In the genomic region with DNA sequence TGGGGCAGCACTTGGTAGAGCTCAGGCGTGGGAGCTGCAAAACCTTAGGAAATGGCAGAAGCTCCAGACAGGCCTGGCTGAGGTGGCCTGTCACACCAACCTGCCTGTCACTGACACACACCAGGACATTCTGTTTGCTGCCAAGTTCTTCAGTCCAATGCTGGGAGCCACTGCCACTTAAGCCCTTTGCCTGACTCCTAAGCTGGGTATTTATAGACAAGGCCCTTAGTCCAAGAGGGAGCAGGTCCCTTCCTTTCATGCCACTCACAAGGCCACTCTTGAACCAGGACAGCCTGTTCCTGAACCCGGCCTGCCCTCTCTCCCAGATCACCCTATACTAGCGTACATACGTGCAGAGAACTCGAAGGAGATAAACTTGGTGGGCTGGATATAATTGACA, we compare ENCODE assay signal across 10 mouse cellular contexts. TPM values are rescaled to one million over a fixed set of nuclear protein-coding genes. Genes with fewer than 3 reads are reported as not detected.
DNase-seq lines count a peak whose midpoint lies in the region.
"Had no signal": no experiment of that assay in that cellular context is flagged by ENCODE, and none has a peak within 500 bp of the region (broad histone marks: within the 10 kb centered on the region; RNA-seq: fewer than 3 reads in every experiment).

No protein-coding gene starts in this region.

- DNase-seq in gastrocnemius, adult 8-10 months (ENCODE audit: low spot score in 2 of 2), result peak; percentile 33 to 45
- DNase-seq in gastrocnemius, postnatal 4 days (ENCODE audit: low spot score in 2 of 2), result no peak
- DNase-seq in heart, adult 11 months, result peak; percentile 98
- DNase-seq in heart, adult 9 months (ENCODE audit: low spot score in 2 of 2), result peak; percentile 79 to 85
- peak; percentile 88 to 89 for DNase-seq in heart, postnatal 10 days
- DNase-seq in left cerebral cortex, postnatal 4 days, result no peak
- DNase-seq in frontal cortex, postnatal 10 days (ENCODE audit: low spot score in 2 of 2), result no peak
- DNase-seq: liver, postnatal 0 days; right cerebral cortex, adult 18-20 months had no signal

- intact Hi-C loops in heart, postnatal 10 days (cut with DNase I), result no loop called here
- intact Hi-C loops in left cerebral cortex, postnatal 4 days (cut with DNase I), result no loop called here

RNA-seq across cellular contexts. Expression of a gene that starts 11.6 kb away (rescaled TPM):
- total RNA-seq in gastrocnemius, adult 8-10 months (2022), result under 1 TPM in 3 of 4 experiments, not detected in 1; 0.15 to 0.27 (median 0.27) TPM
- 1 to 10 TPM; 1.1 to 1.3 TPM for total RNA-seq in gastrocnemius, postnatal 4 days (2021)
- total RNA-seq in heart, postnatal 10 days (2021), result 1 to 10 TPM; 1.9 to 2.4 TPM
- 1 to 10 TPM; 1.8 to 2.1 TPM for total RNA-seq in left cerebral cortex, postnatal 4 days (2021)

RNA-seq across cellular contexts. Expression of a gene that starts 12.9 kb away (rescaled TPM):
- not detected for total RNA-seq in gastrocnemius, adult 8-10 months (2022)
- total RNA-seq in gastrocnemius, postnatal 4 days (2021), result under 1 TPM in 1 of 2 experiments, not detected in 1; 0.08 TPM
- total RNA-seq in heart, postnatal 10 days (2021), result 1 to 10 TPM in 1 of 2 experiments, under 1 TPM in 1; 0.64 to 1.7 TPM
- 1 to 10 TPM; 2.2 to 2.5 TPM for total RNA-seq in left cerebral cortex, postnatal 4 days (2021)

RNA-seq across cellular contexts. Expression of a gene that starts 28.9 kb away (rescaled TPM):
- 1 to 10 TPM; 5.0 to 7.2 (median 5.2) TPM for total RNA-seq in gastrocnemius, adult 8-10 months (2022)
- 10 to 100 TPM in 1 of 2 experiments, 1 to 10 TPM in 1; 9.5 to 11.5 TPM for total RNA-seq in gastrocnemius, postnatal 4 days (2021)
- 10 to 100 TPM; 27.4 to 37.4 TPM for total RNA-seq in heart, postnatal 10 days (2021)
- total RNA-seq in left cerebral cortex, postnatal 4 days (2021), result 10 to 100 TPM; 17.8 to 19.7 TPM

RNA-seq across cellular contexts. Expression of a gene that starts 45.8 kb away (rescaled TPM):
- total RNA-seq in gastrocnemius, adult 8-10 months (2022), result 10 to 100 TPM; 17.5 to 20.6 (median 18.4) TPM
- total RNA-seq in gastrocnemius, postnatal 4 days (2021), result 10 to 100 TPM; 11.0 to 12.8 TPM
- 1 to 10 TPM; 8.4 to 9.9 TPM for total RNA-seq in heart, postnatal 10 days (2021)
- 1 to 10 TPM; 1.8 to 2.1 TPM for total RNA-seq in left cerebral cortex, postnatal 4 days (2021)
- total RNA-seq: neutrophil, adult 5-6 weeks had no signal

RNA-seq across cellular contexts. Expression of a gene that starts 53.6 kb away (rescaled TPM):
- not detected for total RNA-seq in gastrocnemius, adult 8-10 months (2022)
- under 1 TPM; 0.29 to 0.52 TPM for total RNA-seq in gastrocnemius, postnatal 4 days (2021)
- 10 to 100 TPM; 13.5 to 15.3 TPM for total RNA-seq in heart, postnatal 10 days (2021)
- total RNA-seq in left cerebral cortex, postnatal 4 days (2021), result 100 to 1,000 TPM; 142 to 154 TPM

Comparison
In these comparisons a context has a peak if more than half of its experiments do, and no peak if none do; other contexts are left out.
1. DNase-seq: peak in gastrocnemius, adult 8-10 months (2 of 2), heart, adult 11 months (single experiment), heart, adult 9 months (2 of 2) and heart, postnatal 10 days (2 of 2); none in gastrocnemius, postnatal 4 days (0 of 2), left cerebral cortex, postnatal 4 days (single experiment) and frontal cortex, postnatal 10 days (0 of 2).